Mouse (Mus musculus) kidney, postnatal 4 days (tissue): ENCODE data around the gene Gm5039.
"Not testable (repeated sequence)": the region's sequence is repeated elsewhere in the genome, so short reads cannot be mapped to it uniquely, and the experiment has no call there.

Experiments
- DNase-seq, 2 experiments: peaks; one replicate each; pipeline ENCODE4 v3.0.0; 2021; ENCODE audit warnings: mixed read lengths in 2 of 2

Gene Gm5039

GRCm38 (mm10) chr12:88323926-88324325 is at the start of gene Gm5039:
Gene Gm5039 (minus strand): TSS chr12:88324026.
- not testable (repeated sequence) for DNase-seq

- no peak for DNase-seq
Observed at GRCm38 (mm10) chr12:88372018-88372417, 48.2 kb upstream of the Gm5039 start.

- not testable (repeated sequence) for DNase-seq
Observed at GRCm38 (mm10) chr12:88370321-88370720, 46.5 kb upstream of the Gm5039 start.

- DNase-seq = not testable (repeated sequence)
Observed at GRCm38 (mm10) chr12:88369690-88370089, 45.9 kb upstream of the Gm5039 start.

GRCm38 (mm10) chr12:88368618-88369017 is 44.8 kb upstream of the Gm5039 start:
- no peak for DNase-seq

GRCm38 (mm10) chr12:88367673-88368072 is 43.8 kb upstream of the Gm5039 start:
- no peak for DNase-seq

- DNase-seq = no peak
Observed at GRCm38 (mm10) chr12:88361120-88361445, 37.3 kb upstream of the Gm5039 start.

- DNase-seq = peak; percentile 93 to 95
Observed at GRCm38 (mm10) chr12:88360441-88361119, 36.8 kb upstream of the Gm5039 start, which contains the start of gene Adck1. Gene Adck1 (plus strand): TSS chr12:88360554.

- DNase-seq = peak in 1 of 2 experiments; percentile 7
Observed at GRCm38 (mm10) chr12:88354182-88354702, 30.4 kb upstream of the Gm5039 start.

- DNase-seq = not testable (repeated sequence)
Observed at GRCm38 (mm10) chr12:88341286-88341685, 17.5 kb upstream of the Gm5039 start.

GRCm38 (mm10) chr12:88336662-88337413 is 13.0 kb upstream of the Gm5039 start:
- DNase-seq = not testable (repeated sequence)

GRCm38 (mm10) chr12:88314556-88314955 is 9.3 kb downstream of the Gm5039 start:
- DNase-seq = no peak

- DNase-seq = not testable (repeated sequence)
Observed at GRCm38 (mm10) chr12:88297171-88297570, 26.7 kb downstream of the Gm5039 start.

GRCm38 (mm10) chr12:88293082-88293481 is 30.7 kb downstream of the Gm5039 start:
- not testable (repeated sequence) for DNase-seq

GRCm38 (mm10) chr12:88285224-88285623 is 38.6 kb downstream of the Gm5039 start:
- DNase-seq = not testable (repeated sequence)

- not testable (repeated sequence) for DNase-seq
Observed at GRCm38 (mm10) chr12:88274400-88274799, 49.4 kb downstream of the Gm5039 start, which contains the start of gene Gm5662. Gene Gm5662 (minus strand): TSS chr12:88274500.
